Mouse (Mus musculus) thymus, adult 2 months (tissue): ENCODE data around the gene Gm21969.

Experiments used
- CTCF ChIP-seq: fragments of 200-500 bp; IDR thresholded peaks from 2 replicates; pipeline ENCODE4 v1.5.1; 2012; ENCODE audit warnings: mild to moderate bottlenecking, control low read depth, low read length, moderate library complexity, borderline replicate concordance; ENCODE audit not compliant: control insufficient read depth, poor library complexity, insufficient read depth; ENCODE audit errors: extremely low read depth
- POLR2A ChIP-seq: fragments of 200-500 bp; IDR thresholded peaks from 2 replicates; pipeline ENCODE4 v1.6.1; 2012; ENCODE audit warnings: mild to moderate bottlenecking, low read length, control low read depth, moderate library complexity; ENCODE audit not compliant: control insufficient read depth, poor library complexity, insufficient read depth; ENCODE audit errors: extremely low read depth

DNA sequence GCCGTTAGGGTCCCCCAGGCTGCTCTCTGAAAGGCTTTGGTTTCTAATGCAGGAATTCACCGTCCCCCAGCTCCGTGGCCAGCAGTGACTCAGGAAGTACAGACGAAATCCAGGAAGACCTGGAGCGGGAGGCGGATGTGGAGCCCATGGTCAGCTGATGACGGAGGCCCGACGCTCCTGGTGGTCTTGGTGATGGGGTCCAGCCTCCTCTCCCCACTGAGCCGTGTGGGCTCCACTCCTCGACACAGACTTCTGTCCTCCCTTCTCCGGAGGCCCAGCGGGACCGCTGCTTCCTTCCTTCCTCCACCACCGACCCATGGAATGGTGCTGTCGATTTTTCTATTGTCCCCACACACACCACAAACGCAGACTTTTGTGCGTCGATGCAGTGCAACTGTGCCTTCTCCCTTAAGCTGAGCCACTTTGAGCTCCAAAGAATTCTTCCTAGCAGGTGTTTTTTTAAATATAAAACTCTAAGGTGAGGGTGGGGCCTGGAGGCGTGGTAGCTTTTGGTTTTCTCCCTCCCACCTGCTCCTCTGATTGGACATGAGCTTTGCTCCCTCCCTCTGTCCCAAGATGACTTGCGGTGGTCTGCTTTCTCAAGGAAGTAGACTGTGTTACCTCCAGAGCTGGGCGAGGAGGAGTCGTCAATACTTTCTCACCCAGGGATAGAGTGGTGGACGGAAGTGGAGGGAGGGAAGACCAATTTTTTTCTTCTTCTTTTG, 13.5 kb downstream of the Gm21969 start:
- TF ChIP-seq CTCF = no peak
- peak; percentile 75 for TF ChIP-seq POLR2A
